Mouse (Mus musculus): Measurements from ENCODE around the gene Arhgap21. TPM values are rescaled to one million over a fixed set of nuclear protein-coding genes. Genes with fewer than 3 reads are reported as not detected.

Gene Arhgap21
- polyA plus RNA-seq, 1 experiment from 2014 or later, result 4.5 TPM

- Histone ChIP-seq H3K4me2 (ENCODE audit: low read depth, low read length) (no peak overlapping the region), H3K4me1 (ENCODE audit: insufficient read depth) (peaks cover 19% of the 10 kb centered on the region), H3K27ac (ENCODE audit: low read depth) (no peak overlapping the region), H3K4me3 (ENCODE audit: low read depth, low read length) (no peak overlapping the region), H3K9ac (replicated peaks) (no peak overlapping the region), H3K36me3 (replicated peaks; ENCODE audit: insufficient read depth, low read length) (no peaks in the 10 kb centered on the region), H3K27me3 (ENCODE audit: insufficient read depth, low read length) (no peaks in the 10 kb centered on the region), H3K9me3 (ENCODE audit: low read length) (no peaks in the 10 kb centered on the region)
- TF ChIP-seq EP300 (IDR thresholded peaks at IDR 0.05; ENCODE audit: low read depth) (no peak), CTCF (IDR thresholded peaks at IDR 0.05; ENCODE audit: low read depth) (no peak)
- no peak for DNase-seq
- no peak for ATAC-seq
- WGBS (ENCODE audit: insufficient replicate concordance), result 55% methylated on average over 7 of the region's 7 CpGs
These were observed 24.8 kb downstream of the Arhgap21 start for GRCm38 (mm10) chr2:20943730-20944454.

DNA sequence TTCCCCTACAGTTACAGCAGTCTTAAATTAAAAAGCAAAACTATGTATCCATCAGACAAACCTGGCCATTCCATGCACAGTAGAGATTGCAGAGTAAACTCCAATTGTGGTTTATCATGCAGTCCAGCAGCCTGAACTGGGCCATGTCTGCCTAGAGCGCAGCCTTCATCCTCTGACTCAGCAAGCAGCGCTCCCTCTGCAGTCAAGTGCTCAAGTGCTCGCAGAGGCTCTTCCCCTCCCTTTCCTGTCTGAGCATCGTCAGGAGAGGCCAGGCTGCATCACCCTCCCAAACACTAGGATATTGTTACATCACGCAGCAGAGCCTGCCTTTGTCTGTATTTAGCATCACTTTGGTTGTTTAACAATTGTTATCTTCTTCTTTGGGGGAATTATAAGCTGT is 25.5 kb downstream of the Arhgap21 start:
- ATAC-seq (peak; percentile 43), DNase-seq (no peak)
- Histone ChIP-seq H3K27me3 (ENCODE audit: insufficient read depth, low read length) (no peaks in the 10 kb centered on the region), H3K4me1 (ENCODE audit: insufficient read depth) (peaks cover 21% of the 10 kb centered on the region), H3K9ac (replicated peaks) (no peak overlapping the region), H3K4me3 (ENCODE audit: low read depth, low read length) (no peak overlapping the region), H3K27ac (ENCODE audit: low read depth) (no peak overlapping the region), H3K9me3 (ENCODE audit: low read length) (no peaks in the 10 kb centered on the region), H3K4me2 (ENCODE audit: low read depth, low read length) (no peak overlapping the region), H3K36me3 (replicated peaks; ENCODE audit: insufficient read depth, low read length) (no peaks in the 10 kb centered on the region)
- 15% methylated on average over 5 of the region's 5 CpGs for WGBS (ENCODE audit: insufficient replicate concordance)
- TF ChIP-seq CTCF (IDR thresholded peaks at IDR 0.05; ENCODE audit: low read depth) (0 out of 2 replicates have a peak, but pooled peaks have one; percentile 21), EP300 (IDR thresholded peaks at IDR 0.05; ENCODE audit: low read depth) (no peak)

DNA sequence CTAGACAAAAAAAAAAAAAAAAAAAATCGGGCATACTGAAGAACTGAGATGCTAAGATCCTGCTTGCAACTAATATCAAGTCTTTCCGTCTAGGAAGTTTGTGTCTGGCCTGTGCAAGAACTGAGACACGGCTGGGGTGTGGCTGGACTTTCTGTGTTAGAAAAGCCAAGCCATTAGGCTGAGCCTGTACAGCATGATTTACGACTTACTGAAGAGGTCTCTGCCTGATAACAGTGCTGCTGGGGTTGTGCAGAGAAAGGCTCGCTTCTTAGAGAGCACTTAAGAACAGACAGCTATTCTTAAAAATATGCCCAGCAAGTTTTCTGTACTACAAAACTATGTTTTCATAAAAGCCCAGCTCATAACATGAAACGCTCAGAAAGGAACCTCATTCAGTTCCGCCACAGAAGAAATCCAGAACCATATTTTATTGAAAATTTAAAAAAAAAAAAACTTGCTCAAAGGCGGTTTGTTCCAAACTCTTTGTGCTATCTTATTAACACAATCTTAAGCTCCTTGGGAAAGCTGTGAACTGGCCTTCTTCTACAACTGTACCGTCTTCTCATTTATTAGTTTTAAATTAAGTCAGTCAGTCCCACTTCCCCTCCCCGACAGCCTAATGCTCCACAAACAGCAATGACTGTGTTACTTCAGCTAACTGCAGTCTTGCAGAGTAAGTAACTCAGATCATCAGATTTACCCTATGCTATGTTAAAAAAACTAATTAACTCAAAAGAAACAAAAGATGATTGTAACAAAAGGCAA is 26.1 kb downstream of the Arhgap21 start:
- no peak overlapping the region for H3K27ac ChIP-seq (ENCODE audit: low read depth)
- H3K36me3 ChIP-seq (replicated peaks; ENCODE audit: insufficient read depth, low read length), result no peaks in the 10 kb centered on the region
- H3K4me3 ChIP-seq (ENCODE audit: low read depth, low read length), result no peak overlapping the region
- no peak overlapping the region for H3K9ac ChIP-seq (replicated peaks)
- H3K27me3 ChIP-seq (ENCODE audit: insufficient read depth, low read length), result no peaks in the 10 kb centered on the region
- no peak overlapping the region for H3K4me2 ChIP-seq (ENCODE audit: low read depth, low read length)
- TF ChIP-seq EP300 (IDR thresholded peaks at IDR 0.05; ENCODE audit: low read depth) (no peak), CTCF (IDR thresholded peaks at IDR 0.05; ENCODE audit: low read depth) (no peak)
- ATAC-seq (no peak), DNase-seq (no peak)
- peaks cover 25% of the 10 kb centered on the region for H3K4me1 ChIP-seq (ENCODE audit: insufficient read depth)
- no peaks in the 10 kb centered on the region for H3K9me3 ChIP-seq (ENCODE audit: low read length)
- WGBS (ENCODE audit: insufficient replicate concordance), result 49% methylated on average over 10 of the region's 10 CpGs

GRCm38 (mm10) chr2:20941105-20941504 is 27.6 kb downstream of the Arhgap21 start:
- ATAC-seq (no peak), DNase-seq (no peak)
- Histone ChIP-seq H3K9ac (replicated peaks) (no peak overlapping the region), H3K27me3 (ENCODE audit: insufficient read depth, low read length) (no peaks in the 10 kb centered on the region), H3K4me1 (ENCODE audit: insufficient read depth) (peaks cover 32% of the 10 kb centered on the region), H3K4me2 (ENCODE audit: low read depth, low read length) (no peak overlapping the region), H3K36me3 (replicated peaks; ENCODE audit: insufficient read depth, low read length) (no peaks in the 10 kb centered on the region), H3K27ac (ENCODE audit: low read depth) (no peak overlapping the region), H3K4me3 (ENCODE audit: low read depth, low read length) (no peak overlapping the region), H3K9me3 (ENCODE audit: low read length) (no peaks in the 10 kb centered on the region)
- TF ChIP-seq EP300 (IDR thresholded peaks at IDR 0.05; ENCODE audit: low read depth) (no peak), CTCF (IDR thresholded peaks at IDR 0.05; ENCODE audit: low read depth) (no peak)

DNA sequence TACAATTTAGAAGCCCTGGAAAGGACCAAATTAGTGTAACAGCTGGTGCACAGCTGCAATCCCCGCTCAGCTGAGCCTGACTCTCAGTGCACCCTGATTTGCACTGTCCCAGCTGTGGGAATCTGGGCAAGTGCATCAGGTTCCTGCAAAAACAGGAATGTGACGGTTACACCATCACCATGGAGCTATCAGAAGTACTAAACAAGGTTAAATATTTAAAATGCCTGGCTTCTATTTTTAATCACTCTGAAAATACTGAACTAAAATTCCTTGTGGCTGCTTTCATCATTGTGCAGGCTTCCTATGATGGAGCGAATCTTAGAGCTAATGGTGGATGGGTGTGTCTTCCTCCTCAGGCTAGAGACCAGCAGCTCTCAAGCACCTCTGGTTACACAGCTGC is 29.3 kb downstream of the Arhgap21 start:
- peaks cover 29% of the 10 kb centered on the region for H3K4me1 ChIP-seq (ENCODE audit: insufficient read depth)
- no peak for TF ChIP-seq EP300 (IDR thresholded peaks at IDR 0.05; ENCODE audit: low read depth)
- no peak overlapping the region for H3K4me3 ChIP-seq (ENCODE audit: low read depth, low read length)
- H3K36me3 ChIP-seq (replicated peaks; ENCODE audit: insufficient read depth, low read length), result no peaks in the 10 kb centered on the region
- H3K4me2 ChIP-seq (ENCODE audit: low read depth, low read length), result no peak overlapping the region
- H3K9ac ChIP-seq (replicated peaks), result no peak overlapping the region
- ATAC-seq, result no peak
- DNase-seq, result no peak
- H3K27me3 ChIP-seq (ENCODE audit: insufficient read depth, low read length), result no peaks in the 10 kb centered on the region
- H3K9me3 ChIP-seq (ENCODE audit: low read length), result no peaks in the 10 kb centered on the region
- H3K27ac ChIP-seq (ENCODE audit: low read depth), result no peak overlapping the region
- 77% methylated on average over 3 of the region's 3 CpGs for WGBS (ENCODE audit: insufficient replicate concordance)

GRCm38 (mm10) chr2:20936609-20937221 is 32.0 kb downstream of the Arhgap21 start:
- Histone ChIP-seq H3K9me3 (ENCODE audit: low read length) (no peaks in the 10 kb centered on the region), H3K36me3 (replicated peaks; ENCODE audit: insufficient read depth, low read length) (no peaks in the 10 kb centered on the region; the same call in 1 of the 2 replicates), H3K27ac (ENCODE audit: low read depth) (peak overlapping the region; percentile 51), H3K9ac (replicated peaks) (no peak overlapping the region), H3K4me3 (ENCODE audit: low read depth, low read length) (no peak overlapping the region), H3K27me3 (ENCODE audit: insufficient read depth, low read length) (no peaks in the 10 kb centered on the region), H3K4me2 (ENCODE audit: low read depth, low read length) (no peak overlapping the region), H3K4me1 (ENCODE audit: insufficient read depth) (peaks cover 16% of the 10 kb centered on the region)
- TF ChIP-seq CTCF (IDR thresholded peaks at IDR 0.05; ENCODE audit: low read depth) (no peak), EP300 (IDR thresholded peaks at IDR 0.05; ENCODE audit: low read depth) (no peak)
- ATAC-seq (peak; percentile 72), DNase-seq (no peak)
- WGBS (ENCODE audit: insufficient replicate concordance), result 64% methylated on average over 4 of the region's 4 CpGs

All from liver, postnatal 0 days (tissue).